Mouse (Mus musculus): ENCODE measurements around the gene Auts2.

The Auts2 gene

DNA sequence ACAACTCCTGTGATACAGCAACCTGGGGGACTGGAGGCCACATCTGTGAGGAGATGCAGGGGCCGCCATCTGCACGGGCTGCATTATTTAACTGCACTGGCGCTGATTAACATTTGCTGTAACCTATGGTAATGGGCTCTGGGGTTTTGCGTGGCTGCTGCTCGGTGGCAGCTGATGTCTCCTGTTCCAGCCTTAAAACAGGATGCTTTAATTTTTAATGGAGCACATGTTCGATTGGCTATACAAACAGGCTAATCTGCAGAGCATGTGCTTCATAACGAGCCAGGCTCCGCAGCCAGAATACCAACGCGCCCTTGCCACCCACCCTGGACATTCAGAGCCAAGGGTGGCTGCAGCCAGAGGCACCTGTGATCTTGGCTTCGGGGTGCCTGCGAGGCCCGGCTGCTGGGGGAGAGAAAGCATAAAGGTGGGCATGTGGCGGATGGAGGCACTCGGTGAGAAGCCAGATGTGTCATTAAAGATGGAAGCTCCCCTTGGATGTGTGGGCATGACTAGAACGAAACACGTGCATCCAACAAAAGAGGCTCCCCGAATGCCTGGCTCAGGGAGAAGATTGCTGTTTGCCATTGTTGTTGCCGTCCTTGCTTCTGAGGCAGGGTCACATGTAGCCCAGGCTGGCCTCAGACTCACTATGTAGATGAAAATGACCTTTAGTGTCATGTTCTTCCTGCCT is 884.2 kb downstream of the Auts2 start:
- DNase-seq (ENCODE audit: low spot score) = no peak

DNA sequence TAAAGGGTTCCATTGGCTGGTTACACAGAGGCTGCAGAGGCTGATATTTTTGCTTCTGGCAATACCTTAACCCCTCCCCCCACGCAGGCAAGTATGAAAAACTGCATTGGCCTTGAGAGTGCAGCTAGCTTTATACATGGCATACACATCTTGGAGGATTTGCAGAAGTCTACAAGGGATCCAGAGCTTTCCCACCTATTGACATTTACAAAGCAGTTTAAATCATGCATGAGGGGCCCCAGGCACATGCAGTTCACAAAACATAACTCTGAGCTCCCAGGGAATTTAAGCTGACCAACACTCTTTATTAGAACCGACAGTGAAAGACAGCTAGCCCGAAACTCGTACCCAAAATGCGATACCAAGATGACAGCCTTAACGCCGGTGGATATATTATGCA is 888.9 kb downstream of the Auts2 start:
- DNase-seq (ENCODE audit: low spot score) = no peak

- DNase-seq (ENCODE audit: low spot score) = no peak
These were observed 892.7 kb downstream of the Auts2 start for GRCm38 (mm10) chr5:131650381-131650891.

DNA sequence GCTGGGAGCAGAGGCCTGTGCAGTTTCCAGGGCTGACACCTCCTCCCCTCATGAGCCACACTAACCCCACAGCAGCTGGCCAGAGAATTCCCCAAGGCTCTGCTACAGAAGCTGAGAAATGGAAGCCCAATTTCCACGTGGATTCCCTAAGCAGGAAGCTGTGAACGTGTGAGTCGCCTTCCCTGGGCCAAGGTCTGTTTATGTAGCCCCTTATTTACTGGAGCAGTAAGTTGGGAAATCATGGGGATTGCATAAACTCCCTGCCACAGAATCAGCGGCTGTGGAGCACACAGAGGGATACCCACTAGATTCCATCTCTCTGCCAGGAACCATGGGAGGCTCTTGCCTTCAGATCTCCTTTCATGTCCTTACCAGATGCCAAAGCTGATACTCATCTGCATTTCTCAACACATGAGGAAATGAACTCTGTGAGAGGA is 895.4 kb downstream of the Auts2 start:
- no peak for DNase-seq (ENCODE audit: low spot score)

GRCm38 (mm10) chr5:131647104-131647682 is 896.0 kb downstream of the Auts2 start:
- no peak for DNase-seq (ENCODE audit: low spot score)

DNA sequence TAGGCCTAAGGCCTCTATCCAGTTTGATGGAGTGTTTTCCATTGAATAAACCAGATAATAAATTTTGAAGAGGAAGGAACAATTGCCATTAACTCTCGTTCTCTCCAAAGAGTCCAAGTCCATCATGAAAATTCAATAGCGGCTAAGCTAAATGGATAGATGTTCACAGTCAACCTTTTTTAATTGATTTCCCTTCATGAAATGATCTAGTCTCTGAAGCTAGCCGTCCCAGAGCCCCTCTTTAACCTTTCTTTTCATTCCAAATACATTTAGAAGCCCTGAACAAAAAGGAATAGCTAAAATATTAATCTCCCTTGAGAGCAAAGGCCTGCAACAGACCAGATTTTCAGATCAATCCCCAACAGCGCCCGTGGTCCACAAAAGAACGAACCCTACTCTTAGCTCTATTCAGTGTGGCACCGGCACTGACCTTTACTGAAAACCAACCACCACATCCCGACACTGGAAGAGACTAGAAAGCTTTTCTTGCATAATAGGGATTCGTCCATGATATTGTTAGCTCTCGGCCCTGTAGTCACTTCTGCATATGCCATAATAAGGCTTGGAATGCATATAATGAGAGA is 896.9 kb downstream of the Auts2 start:
- DNase-seq (ENCODE audit: low spot score) = no peak

DNA sequence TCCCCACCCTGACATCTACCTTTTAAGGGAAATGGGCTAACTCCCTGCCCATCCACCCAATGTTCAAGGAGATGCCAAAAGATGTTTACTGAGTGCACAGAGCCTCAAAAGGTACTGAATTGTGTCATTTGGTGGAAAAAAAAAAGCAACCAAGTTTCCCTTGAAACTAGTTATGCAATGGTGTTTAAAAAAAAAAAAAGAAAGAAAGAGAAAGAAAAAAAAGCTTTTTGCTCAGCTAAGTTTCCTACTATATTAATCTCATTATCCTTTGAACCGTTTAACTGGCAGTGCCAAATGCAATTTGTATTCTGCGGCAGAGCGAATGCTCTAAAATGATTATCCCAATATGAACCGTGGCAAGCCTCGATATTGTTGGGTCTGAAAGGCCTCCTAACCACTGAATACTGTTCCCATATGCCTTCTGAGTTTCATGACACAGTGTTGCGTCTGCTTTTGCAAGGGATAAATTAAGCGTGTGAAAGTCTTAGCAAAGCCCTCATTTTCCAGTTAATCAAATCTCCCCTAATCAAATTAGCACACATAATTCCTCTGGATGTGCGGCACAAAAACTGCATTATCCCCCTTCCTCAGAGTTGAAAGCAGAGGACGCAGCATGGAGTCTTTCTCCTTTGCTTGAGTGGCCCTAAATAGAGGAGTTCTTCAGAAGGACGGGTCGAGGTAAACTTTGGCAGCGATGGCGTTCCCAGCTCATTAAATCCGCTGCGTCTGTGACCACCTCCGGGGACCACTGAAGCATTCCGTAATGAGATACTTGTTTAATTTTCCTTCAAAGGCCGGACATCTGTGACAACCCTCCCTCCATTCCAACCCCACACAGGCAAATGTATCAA is 897.6 kb downstream of the Auts2 start:
- DNase-seq (ENCODE audit: low spot score) = no peak

DNA sequence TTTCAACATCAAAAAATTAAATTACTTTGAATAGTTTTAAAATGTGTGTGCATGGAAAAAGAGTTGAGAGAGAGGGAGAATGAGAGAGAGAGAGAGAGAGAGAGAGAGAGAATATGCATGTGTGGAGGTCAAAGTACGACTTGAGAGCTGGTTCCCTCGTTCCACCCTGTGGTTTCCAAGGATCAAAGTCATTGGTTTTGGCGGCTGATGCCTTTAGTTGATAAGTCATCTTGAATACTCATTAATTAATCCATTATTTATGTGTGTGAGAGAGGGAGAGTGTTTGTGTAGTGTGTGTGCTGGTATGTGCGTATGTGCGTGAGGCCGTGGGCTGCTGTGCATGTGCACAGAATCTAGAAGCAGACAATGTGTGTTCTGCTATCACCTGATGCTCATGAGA is 898.8 kb downstream of the Auts2 start:
- DNase-seq (ENCODE audit: low spot score) = no peak

DNA sequence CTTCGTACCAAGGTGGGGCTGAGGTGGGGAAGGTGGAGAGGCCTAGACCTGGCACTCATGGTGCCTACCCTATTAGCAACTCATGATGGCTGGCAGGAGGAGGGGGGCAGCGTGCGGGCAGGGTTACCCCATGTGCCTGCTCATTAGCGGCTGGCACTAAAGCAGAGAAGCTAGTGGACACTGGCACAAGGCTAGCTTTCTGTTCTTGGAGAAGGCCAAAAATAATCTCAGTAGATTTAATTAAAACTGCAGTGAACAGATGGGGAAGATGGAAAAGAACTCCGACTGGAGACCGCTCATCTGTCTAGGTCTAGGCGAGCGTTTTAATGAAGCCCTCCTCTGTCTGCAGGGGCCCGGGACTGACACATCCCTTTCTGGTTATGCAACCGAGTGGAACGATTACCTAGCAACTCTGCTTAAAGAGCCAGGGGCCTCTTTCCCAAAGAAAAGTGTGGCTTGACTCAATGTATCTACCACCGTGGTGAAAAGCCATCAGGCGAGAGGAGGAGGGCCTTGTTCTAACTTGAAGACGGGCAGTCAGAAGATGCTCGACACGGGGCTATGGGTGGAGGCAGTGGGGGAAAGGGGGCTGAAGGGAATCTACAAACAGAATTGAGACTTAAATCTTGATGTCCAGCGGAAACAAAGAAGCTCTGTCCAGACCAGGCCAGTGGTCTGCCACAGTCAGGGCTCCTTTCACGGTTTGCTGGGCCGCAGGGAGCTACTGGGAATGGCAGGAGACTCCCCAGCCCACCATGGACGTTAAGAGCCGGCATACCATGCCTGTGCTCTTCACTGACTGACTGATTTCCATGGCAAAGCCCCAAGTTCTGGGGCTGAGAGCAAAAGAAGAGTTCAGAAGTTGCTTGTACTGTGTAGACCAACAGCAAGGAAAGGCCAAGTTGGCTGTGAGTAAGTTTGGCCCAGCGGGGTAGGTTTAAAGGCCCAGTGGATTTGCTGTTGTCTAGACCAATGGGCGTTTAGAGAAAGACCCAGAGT is 899.7 kb downstream of the Auts2 start:
- peak; percentile 27 for DNase-seq (ENCODE audit: low spot score)

- DNase-seq (ENCODE audit: low spot score) = no peak
These were observed 900.4 kb downstream of the Auts2 start for GRCm38 (mm10) chr5:131642752-131643151.

GRCm38 (mm10) chr5:131636431-131636830 is 906.7 kb downstream of the Auts2 start:
- no peak for DNase-seq (ENCODE audit: low spot score)

DNA sequence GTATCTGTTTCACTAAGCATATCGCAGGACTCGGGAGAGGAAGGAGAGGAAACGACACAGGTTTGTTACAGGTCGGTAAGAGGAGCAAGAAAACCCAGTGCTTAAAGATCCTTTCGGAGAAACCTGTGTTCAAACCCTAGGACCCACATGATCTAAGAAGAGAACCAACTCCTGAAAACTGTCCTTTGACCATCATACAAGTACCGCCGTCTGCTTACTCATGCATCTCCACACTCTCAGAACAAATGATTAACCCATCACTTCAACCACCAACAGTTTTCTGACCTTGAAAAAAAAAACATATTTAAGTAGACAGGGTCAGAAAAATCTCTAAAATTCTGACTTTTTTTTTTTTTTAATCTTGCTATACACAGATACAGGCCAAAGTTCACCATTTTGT is 908.4 kb downstream of the Auts2 start:
- no peak for DNase-seq (ENCODE audit: low spot score)

DNA sequence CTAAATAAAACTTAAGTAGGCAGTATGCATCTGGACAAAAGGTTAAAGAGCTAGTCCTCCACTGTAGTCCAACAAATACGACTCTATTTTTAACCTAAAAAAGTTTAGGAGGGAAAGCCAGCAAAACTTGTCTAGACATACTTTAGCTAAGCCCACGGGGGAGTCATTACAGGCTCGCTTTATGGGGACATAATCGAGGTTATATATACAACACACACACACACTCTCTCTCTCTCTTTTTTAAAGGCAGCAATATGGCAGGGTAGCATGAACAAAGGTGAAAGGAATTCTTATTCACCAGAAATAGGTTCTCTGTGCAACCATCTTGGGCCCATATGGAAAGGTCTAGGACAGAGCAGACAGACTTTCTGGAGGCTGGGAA is 911.2 kb downstream of the Auts2 start:
- no peak for DNase-seq (ENCODE audit: low spot score)

GRCm38 (mm10) chr5:131631038-131631997 is 911.8 kb downstream of the Auts2 start:
- no peak for DNase-seq (ENCODE audit: low spot score)

DNA sequence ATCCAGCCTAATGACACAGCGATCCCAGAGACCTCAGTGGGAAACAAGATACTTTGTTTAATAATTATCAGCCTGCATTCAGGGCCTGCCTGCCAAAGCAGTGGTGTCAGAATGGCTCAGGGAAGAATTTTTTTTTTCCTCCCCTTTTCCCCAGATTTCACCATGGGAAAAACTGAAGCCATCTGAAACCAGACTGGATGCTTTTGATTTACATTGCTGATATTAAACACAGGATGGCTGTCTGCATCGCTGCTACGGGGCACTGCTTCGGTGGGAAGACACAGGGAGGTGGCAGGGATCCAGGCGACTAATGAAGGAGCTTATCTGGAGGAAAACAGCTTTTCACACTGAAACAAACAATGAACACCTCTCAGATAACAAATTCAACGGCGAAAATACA is 912.6 kb downstream of the Auts2 start:
- no peak for DNase-seq (ENCODE audit: low spot score)

DNA sequence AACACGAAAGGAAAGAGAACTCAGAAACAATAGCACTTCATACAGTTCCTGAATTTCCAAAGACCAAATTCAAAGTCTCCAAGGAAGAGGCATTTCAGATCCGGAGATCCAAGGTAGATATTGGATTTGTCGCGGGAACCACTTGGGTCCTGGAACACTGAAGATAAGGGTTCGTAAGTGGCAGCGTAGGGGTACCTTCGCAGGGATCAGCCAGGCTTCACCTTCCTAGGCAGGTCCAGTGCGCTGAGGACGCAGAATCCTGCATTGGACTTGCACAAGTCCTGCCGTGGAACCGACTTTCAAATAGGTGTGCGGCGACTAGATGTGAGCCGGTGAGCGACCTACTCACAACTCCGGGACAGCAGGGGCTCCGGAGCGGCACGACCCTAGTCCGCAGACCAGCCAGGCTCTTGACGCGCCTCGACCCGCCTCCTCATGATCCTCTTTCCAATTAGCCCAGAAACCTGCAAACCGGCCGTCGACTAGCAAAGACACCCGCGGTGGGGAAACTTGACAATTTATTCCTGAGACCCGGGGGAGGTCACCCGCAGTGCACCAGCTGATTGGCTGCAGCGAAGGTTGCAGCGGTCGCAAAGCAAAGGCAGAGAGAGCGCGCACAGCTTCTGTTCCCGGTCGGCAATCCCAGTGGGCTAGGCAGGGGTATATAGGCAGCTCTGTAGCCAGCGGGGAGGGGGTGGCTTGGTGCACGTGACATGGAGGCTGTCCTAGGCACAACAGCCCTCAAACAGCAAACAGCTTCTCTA is 926.8 kb downstream of the Auts2 start:
- peak; percentile 25 for DNase-seq (ENCODE audit: low spot score)

GRCm38 (mm10) chr5:131614238-131614637 is 928.9 kb downstream of the Auts2 start:
- DNase-seq (ENCODE audit: low spot score) = no peak

GRCm38 (mm10) chr5:131613301-131613700 is 929.8 kb downstream of the Auts2 start:
- no peak for DNase-seq (ENCODE audit: low spot score)

GRCm38 (mm10) chr5:131610702-131611101 is 932.4 kb downstream of the Auts2 start:
- no peak for DNase-seq (ENCODE audit: low spot score)

Measured in layer of hippocampus, adult 9-10 months (tissue).